Mouse (Mus musculus) layer of hippocampus, postnatal 36 days (tissue): ENCODE measurements around the gene A3galt2. TPM values are rescaled to one million over a fixed set of nuclear protein-coding genes. Genes with fewer than 3 reads are reported as not detected.

Experiments
- DNase-seq, 2 experiments: peaks; one replicate each; pipeline ENCODE4 v3.0.0; 2022
- total RNA-seq, 2 experiments: library from RNA; stranded (reverse); gene quantifications; 2 replicates each; pipeline ENCODE4 v1.2.3; 2021

The A3galt2 gene
- total RNA-seq: under 1 TPM; 0.48 to 0.62 TPM

GRCm38 (mm10) chr4:128755064-128755463 is at the start of gene A3galt2:
Gene A3galt2 (plus strand): TSS chr4:128755364.
- DNase-seq: no peak

DNA sequence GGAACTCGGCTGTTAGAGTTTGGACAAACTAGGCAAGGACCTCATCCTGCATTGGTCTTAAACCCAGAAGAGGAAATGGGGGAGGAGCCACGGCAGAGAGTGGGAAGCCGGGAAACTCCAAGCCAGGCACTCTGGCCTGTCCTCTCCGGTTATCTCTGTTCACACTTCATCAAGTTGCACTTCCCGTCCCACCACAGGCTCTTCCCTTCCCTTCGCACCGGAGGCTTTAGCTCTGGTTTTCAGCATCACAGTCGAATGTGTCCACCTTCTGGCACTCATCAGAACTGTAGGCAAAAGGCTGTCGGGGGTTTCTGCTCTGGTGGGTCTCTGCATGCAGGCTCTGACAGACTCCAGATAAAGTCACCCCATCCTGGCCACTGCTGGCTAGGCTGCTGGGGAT is 48.5 kb upstream of the A3galt2 start:
- DNase-seq: no peak

DNA sequence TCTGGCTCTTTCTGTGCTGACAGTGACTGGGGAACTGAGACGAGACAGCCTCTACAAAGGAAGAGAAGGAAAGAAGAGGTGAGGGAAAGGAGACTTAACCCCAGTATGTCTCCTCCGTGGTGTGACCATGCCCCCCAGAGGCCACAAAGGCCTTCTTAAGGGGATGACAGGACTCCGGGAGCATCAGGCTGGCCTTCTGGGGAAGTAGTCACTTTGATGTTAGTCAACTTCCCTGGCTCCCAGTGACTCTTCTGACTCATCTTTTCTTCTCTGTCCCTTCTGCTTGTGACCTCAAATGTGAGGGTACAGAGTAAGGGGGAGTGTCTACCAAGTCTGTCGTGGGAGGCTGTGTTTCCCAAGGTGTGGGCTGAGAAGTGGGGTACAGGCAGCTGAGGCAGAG is 47.8 kb upstream of the A3galt2 start:
- DNase-seq: no peak

GRCm38 (mm10) chr4:128709061-128709780 is 45.9 kb upstream of the A3galt2 start:
- DNase-seq: no peak

DNA sequence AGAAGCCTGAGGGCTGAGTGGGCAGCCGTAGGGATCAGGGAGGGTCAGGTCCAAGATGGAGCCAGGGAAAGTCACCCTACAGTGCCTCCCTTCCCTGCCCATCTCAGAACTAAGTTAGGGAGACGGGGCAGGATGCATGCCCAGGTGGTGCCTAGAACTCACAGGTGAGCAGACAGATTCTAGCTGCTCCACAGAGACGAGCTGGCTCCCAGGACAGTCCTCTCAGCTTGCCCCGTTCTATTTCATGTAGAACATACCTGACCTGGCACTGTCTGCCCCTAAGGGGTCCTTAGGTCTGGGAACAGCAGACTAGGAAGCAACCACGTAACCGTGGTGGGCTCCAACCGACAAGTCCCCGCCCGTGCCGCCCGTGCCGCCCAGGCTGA is 45.4 kb upstream of the A3galt2 start:
- DNase-seq: no peak

- no peak for DNase-seq
Measured at GRCm38 (mm10) chr4:128710286-128710685, 44.9 kb upstream of the A3galt2 start.

GRCm38 (mm10) chr4:128710800-128711199 is 44.4 kb upstream of the A3galt2 start:
- DNase-seq: no peak

GRCm38 (mm10) chr4:128711455-128712135 is 43.6 kb upstream of the A3galt2 start:
- DNase-seq: peak; percentile 87 to 88

DNA sequence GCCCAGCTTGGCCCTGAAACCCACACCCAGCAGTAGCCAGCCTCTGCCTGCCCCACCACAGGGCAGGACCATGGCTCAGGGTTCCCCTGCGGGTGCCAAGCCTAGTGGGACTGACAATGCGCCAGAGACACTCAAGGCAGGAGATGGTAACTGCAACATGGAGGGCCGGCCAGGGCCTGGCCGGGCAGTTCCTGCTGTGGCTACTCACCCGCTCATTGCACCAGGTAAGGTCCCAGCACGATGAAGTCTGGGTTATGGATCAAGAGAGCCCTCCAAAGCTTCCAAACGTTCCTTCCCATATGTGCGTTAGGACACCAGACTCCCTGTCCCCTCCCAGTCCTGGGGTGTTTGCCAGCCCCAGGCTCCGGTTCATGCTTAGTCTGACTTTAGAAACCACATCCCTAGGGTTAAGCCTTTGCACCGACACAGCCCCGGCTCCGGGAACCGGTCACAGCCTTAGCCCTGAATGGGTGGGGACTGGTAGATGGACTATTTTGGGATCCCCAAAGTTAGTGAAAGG is 43.0 kb upstream of the A3galt2 start:
- no peak for DNase-seq

- no peak for DNase-seq
Measured at GRCm38 (mm10) chr4:128712941-128713340, 42.2 kb upstream of the A3galt2 start.

DNA sequence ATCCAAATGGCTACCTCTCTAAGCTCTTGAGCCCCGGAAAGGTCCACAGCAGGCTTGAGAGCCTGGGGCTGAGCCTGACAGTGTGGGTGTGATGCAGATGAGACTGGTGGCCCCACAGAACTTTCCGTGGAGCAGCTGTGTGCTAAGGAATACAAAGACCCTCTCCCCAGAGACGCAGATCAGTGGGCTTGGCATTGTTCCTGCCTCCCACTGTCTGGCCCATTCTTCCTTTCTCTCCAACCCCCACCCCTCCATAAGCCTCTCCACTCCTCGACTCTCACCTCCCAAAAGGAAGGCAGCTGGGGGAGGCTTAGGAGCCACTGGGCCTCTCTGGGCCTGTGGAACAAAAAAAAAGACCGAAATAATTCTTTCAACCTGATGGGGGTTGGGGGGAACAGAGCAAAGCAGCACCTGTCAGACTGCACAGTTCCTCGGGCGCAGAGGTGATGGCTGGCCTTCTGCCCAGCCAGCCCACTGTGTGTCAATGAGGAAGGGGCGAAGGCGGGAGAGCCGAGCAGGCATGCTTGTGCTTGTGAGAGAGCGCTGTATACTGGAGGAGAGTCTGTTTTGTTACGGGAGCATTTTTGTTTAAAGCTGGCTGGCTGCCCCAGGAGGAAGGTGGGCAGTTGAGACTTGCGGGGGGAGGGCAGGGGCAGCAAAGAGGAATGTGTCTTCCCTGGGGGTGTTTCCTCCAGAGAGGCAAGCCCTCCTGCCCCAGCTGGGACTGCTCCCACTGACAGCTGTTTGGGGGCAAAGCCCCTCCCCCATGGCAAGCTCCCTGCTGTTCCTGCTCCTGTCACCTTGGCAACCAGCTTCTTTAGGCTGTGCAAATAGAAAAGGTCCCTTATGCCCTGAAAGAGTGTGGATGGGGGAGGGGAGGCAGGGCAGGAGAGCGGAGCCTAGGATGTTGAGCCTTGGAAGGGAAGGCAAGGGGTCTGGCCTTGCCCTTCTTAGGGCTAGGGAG is 39.6 kb upstream of the A3galt2 start:
- DNase-seq: peak; percentile 51 to 61

GRCm38 (mm10) chr4:128716279-128716678 is 38.9 kb upstream of the A3galt2 start:
- DNase-seq: no peak

- DNase-seq: no peak
Measured at GRCm38 (mm10) chr4:128716731-128717130, 38.4 kb upstream of the A3galt2 start.

DNA sequence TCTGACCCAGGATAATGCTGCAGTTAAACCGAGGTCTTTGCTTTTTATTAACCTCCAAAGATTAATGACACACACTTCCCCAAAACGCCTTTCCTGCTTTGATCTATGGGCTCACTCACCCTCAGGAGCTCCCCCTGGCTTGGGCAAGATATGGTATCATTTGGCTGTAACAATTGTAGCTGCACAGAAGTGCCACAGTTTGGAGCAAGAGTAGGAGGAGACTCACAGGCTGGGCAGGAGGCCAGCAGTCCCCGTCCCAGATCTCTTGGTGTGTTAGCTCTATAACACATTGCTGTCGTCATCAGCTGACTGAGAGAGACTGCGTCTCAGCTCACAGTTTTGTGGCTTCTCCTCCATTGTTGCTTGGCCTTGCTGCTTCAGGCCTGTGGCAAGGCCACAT is 35.1 kb upstream of the A3galt2 start:
- DNase-seq: peak; percentile 66 to 71

DNA sequence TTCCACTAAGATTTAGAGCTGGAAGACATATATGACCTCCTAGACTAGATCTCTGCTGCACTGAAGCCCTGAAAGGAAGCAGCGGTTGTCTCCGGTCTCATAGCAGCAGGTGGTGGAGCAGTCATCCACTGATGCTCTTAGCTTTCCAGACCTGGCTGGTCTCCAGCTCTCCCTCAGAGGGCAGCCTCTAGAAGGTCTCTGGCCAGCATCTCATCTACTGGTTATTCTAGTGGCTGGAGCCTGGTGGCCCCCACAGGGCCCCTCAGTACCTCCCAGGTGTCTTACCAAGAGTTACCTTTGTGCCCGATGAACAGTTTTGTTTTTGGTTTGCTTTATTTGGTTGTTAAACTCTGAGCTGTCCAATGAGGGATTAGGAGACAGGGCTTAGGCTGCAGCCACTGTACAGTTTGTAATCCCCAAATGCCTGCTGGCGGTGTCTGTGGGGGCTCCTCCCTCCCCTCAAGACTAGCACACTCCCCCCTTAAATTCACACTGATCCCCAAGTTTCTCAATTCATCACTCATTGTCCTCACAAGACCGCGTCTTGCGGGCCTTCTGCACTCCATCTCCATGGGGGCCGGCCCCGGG is 34.0 kb upstream of the A3galt2 start:
- DNase-seq: no peak

DNA sequence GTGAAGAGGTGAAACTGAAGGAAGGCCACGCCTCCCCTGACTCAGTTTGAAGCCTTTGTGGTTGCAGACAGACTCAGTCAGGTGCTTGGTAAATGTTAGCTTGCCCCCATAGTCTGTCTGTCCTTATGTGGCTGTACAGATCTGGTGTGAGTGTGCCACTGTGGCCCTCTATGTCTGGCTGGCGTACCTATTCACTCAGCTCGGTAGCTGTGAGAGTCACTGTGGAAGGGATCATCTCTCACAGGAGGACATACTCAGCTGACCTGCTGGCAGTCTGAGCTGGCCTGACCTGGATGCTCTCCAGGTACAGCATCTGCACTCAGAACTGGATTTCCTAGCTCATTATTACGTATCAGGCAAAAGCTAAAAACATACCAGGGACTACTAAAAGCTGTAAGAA is 33.4 kb upstream of the A3galt2 start:
- no peak for DNase-seq

DNA sequence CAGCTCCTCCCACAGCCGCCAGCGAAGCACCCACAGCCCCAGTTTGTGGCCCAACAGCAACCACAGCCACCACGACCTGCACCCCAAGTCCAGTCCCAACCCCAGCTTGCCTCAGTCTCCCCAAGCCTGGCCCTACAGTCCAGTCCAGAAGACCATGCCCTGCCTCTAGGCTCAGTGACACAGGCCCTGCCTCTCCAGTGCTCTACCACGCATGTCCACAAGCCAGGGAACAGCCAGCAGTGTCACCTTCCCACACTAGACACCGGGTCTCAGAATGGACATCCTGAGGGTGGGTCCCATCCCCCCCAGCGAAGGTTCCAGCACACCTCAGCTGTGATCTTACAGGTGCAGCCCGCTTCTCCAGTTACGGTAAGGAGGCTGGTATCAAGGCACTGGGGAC is 32.2 kb upstream of the A3galt2 start:
- no peak for DNase-seq

DNA sequence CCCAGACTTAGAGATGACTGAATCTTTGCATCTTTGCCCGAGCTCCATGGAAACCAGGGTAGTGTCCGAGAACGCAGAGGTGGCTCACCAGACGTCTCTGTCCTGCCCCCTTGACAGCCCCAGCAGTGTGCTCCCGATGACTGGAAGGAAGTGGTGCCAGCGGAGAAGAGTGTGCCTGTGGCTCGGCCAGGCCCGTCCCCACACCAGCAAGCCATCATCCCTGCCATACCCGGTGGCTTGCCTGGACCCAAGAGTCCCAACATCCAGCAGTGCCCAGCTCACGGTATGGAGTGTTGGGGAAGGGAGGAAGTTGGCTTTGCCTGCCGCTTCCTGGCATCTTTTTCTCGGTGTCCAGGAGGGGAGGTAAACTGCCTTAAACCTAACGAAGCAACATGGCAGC is 31.7 kb upstream of the A3galt2 start:
- DNase-seq: no peak

GRCm38 (mm10) chr4:128724059-128724458 is 31.1 kb upstream of the A3galt2 start:
- peak in 1 of 2 experiments; percentile 41 for DNase-seq

- DNase-seq: peak; percentile 81 to 83
Measured at GRCm38 (mm10) chr4:128727019-128727720, 28.0 kb upstream of the A3galt2 start.

DNA sequence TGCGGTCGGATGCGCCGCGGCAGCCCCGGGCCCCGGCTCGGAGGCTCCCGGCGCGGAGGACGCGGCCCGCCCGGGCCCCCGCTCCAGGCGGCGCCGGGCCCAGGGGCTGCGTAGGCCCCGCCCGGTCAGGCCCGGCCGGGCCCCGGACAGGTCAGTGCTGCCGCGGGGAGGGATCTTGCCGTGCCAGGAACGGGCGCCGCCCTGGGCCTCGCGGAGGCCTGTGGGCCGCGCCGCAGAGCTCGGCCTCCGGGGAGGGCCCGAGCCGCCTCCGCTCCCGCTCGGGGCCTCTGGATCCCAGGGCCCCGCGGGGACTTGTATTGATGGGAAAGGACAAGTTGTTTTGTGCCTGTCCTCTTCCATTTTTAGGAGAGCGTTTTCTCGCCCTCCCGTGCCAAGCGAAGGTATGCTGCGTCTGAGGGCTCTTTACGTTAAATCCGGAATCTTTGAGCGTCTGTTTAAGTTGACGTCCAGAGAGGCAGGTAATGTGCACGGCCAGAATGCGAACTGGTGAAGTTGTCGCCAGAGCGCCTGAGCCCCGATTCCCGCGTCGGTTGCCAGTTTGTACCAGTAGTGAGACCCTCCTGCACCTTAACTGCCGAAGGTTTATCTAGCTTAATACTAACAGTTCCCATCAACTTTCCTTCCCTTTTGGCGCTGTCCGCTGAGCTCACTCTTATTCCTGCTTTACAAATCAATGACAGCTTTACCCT is 27.3 kb upstream of the A3galt2 start:
- DNase-seq: peak in 1 of 2 experiments; percentile 39
